Mouse (Mus musculus): Measurements from ENCODE around the gene Zbtb16.

DNA sequence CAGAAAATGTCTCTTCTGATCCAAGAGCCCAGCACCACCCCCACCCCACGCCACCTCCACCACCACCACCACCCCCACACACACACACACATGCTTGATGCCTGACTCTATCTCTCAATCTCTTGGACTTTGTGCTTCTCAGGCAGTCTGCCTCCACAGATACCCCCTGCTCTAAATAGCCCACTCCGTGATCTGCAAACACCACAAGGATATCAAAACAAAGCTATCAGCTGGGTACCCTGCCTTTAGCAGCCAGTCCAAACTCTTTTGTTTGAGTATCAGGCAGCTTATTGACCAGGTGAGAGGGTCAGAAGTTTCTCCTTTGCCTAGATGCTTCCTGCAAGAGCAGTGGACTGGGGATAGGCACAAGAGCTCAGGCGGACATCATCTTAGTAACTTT lies 16.9 kb downstream of the Zbtb16 start:
- no peak for TF ChIP-seq POLR2A (IDR thresholded peaks at IDR 0.05; ENCODE audit: low read depth, low read length)
- TF ChIP-seq CTCF (IDR thresholded peaks at IDR 0.05; ENCODE audit: borderline replicate concordance, insufficient read depth, low read length) = no peak
